Mouse (Mus musculus): ENCODE measurements at regions not wholly inside any gene's neighbourhood (a gene's known extent, or its start where the extent isn't known, plus 50 kb on each side); places are given as distances from the start of the nearest gene placed in this dataset.
A peak's percentile ranks its signal among the peaks of the same experiment; 100 is the strongest.

DNA sequence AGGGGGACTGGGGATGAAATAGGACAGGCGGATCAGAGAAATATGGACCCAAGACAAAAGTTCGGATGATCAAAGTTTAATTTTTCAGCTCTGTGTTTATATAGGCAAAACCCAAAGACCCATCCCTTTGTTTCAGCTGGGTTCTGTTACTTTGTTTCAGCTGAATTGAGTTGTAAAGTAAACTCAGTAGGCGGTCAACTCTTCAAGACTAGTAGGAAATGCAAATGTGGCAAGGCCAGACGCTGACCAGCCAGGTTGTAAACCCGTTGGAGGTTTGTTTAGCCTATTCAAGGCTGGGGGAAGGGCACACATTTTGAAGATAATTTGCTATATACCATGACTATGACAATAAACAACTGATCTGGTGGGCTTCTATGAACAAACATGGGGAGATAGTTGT, 294.7 kb downstream of the Foxo1 start:
- no peak for ATAC-seq (ENCODE audit: low FRiP score)
- 36% methylated on average over 5 of the region's 5 CpGs for WGBS
- H3K27ac ChIP-seq: no peak overlapping the region
- no peak overlapping the region for H3K4me2 ChIP-seq
- no peak overlapping the region for H3K9ac ChIP-seq
- no peaks in the 10 kb centered on the region for H3K9me3 ChIP-seq
- H3K36me3 ChIP-seq: no peaks in the 10 kb centered on the region
- H3K27me3 ChIP-seq: no peaks in the 10 kb centered on the region
- peaks cover 13% of the 10 kb centered on the region for H3K4me1 ChIP-seq (replicated peaks)
- no peak overlapping the region for H3K4me3 ChIP-seq

DNA sequence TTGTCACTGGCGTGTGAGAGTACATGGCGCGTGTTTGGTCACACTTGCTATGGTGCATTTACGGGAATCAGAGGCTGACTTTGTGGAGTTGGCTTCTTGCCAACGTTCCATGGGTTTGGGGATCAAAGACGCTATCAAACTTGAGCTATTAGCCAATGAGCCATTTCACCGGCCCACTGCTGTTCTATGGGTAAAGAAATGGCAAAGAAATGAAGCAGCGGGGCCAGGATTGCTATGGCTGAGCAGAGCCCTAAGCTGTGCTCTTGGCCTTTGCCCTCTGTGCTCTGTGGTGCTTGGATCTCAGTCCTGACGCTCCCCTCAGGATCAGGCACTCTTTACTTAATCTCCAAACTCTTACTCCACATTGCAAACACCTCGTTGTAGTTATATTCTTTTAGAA, 291.3 kb downstream of the Foxo1 start:
- ATAC-seq (ENCODE audit: low FRiP score): no peak
- Histone ChIP-seq H3K4me1 (replicated peaks) (peaks cover 13% of the 10 kb centered on the region), H3K9me3 (no peaks in the 10 kb centered on the region), H3K4me3 (no peak overlapping the region), H3K27me3 (0 out of 2 replicates have a peak, but pooled peaks cover 8% of the 10 kb centered on the region), H3K27ac (no peak overlapping the region), H3K36me3 (no peaks in the 10 kb centered on the region), H3K4me2 (no peak overlapping the region), H3K9ac (no peak overlapping the region)
- WGBS: 47% methylated on average over 10 of the region's 10 CpGs

DNA sequence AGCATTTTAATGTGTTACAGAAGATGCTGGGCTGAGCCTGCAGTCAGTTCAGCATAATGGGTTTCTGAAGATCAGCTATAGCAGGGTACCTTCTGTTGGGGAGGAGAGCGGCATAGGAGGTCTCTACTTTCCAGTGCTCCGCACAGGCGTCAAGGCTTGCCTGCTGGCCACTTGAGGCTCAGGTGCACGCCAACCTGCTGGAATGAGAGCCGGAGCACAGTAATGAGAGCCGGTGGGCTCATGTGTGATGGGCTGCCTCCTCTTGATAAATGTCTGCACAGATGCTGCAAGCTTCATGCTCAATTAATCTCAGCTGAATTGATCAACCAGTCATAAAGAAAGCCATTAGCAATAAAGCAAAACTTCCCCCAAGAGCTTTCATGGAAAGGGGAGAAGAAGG, 290.6 kb downstream of the Foxo1 start:
- Histone ChIP-seq H3K4me1 (replicated peaks) (peaks cover 13% of the 10 kb centered on the region), H3K27me3 (0 out of 2 replicates have a peak, but pooled peaks cover 8% of the 10 kb centered on the region), H3K4me2 (no peak overlapping the region), H3K27ac (no peak overlapping the region), H3K36me3 (no peaks in the 10 kb centered on the region), H3K4me3 (no peak overlapping the region), H3K9me3 (no peaks in the 10 kb centered on the region), H3K9ac (no peak overlapping the region)
- 26% methylated on average over 6 of the region's 6 CpGs for WGBS
- peak; percentile 88 for ATAC-seq (ENCODE audit: low FRiP score)

DNA sequence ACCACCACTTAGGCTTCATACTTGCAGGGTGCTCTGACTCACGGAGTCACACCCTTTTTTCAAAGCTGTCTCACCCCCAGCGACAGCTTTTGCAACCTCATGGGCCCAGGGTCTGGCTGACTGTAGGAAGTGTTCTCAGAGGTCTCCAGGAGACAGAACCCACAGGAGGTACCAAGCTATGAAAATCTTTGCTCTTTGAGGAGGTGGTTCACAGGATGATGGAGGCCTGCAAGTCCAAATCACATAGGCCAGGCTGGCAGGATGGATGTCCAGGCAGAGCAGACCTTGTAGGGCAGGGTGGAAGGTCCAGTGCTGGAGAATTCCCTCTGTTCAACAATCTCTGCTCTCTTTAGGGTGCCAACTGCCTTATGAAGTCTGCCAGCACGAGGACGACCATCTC, 289.2 kb downstream of the Foxo1 start:
- 86% methylated on average over 4 of the region's 4 CpGs for WGBS
- ATAC-seq (ENCODE audit: low FRiP score): no peak
- peaks cover 13% of the 10 kb centered on the region for H3K4me1 ChIP-seq (replicated peaks)

DNA sequence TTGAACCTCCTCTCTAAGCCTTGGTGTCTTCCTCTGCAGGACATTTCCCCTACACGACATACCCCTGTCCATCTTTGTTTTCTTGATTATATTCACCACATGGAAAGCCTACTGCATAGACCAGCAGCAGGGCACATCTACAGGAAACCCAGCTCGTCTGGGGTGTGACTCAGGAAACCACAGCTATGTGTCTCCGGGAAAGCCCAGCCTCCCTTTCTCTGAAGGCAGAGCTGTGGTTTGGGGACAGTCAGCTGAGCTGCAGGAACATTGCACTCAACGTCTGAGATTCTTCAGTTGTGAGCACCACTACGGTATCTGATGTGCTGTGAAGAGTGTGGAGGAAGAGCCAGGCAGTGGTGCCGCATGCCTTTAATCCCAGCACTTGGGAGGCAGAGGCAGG, 286.9 kb downstream of the Foxo1 start:
- no peak overlapping the region for H3K27ac ChIP-seq
- peaks cover 13% of the 10 kb centered on the region for H3K4me1 ChIP-seq (replicated peaks)
- H3K9me3 ChIP-seq: no peaks in the 10 kb centered on the region
- WGBS: 88% methylated on average over 6 of the region's 6 CpGs
- no peaks in the 10 kb centered on the region for H3K36me3 ChIP-seq
- ATAC-seq (ENCODE audit: low FRiP score): no peak
- no peak overlapping the region for H3K4me3 ChIP-seq
- H3K27me3 ChIP-seq: 0 out of 2 replicates have a peak, but pooled peaks cover 8% of the 10 kb centered on the region
- no peak overlapping the region for H3K4me2 ChIP-seq
- H3K9ac ChIP-seq: no peak overlapping the region

More for the DNA sequence above, 289.2 kb downstream of the Foxo1 start:
- Histone ChIP-seq H3K4me2 (no peak overlapping the region), H3K27me3 (0 out of 2 replicates have a peak, but pooled peaks cover 8% of the 10 kb centered on the region), H3K9ac (no peak overlapping the region), H3K9me3 (no peaks in the 10 kb centered on the region), H3K36me3 (no peaks in the 10 kb centered on the region), H3K27ac (no peak overlapping the region), H3K4me3 (no peak overlapping the region)

DNA sequence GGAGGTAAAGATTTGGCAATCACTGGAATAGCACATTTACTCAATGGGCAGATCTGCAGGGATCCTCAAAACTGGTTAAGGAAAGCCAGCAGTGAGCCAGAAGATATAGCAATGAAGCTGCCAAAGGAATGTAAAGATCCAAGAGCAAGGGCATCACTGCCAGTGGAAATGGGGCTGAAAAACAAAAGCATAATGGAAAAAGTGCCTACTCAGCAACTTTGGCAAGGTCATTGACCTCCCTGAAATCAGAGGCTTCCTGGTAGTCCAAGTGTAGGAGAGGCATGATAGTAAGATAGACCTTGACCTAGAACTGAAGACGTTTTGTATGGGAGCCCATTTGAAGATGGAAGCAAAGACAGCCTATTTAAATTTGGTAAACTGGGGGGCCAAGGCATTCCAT, 286.4 kb downstream of the Foxo1 start:
- Histone ChIP-seq H3K4me2 (no peak overlapping the region), H3K9ac (no peak overlapping the region), H3K36me3 (no peaks in the 10 kb centered on the region), H3K4me3 (no peak overlapping the region), H3K27me3 (0 out of 2 replicates have a peak, but pooled peaks cover 8% of the 10 kb centered on the region), H3K9me3 (no peaks in the 10 kb centered on the region), H3K4me1 (replicated peaks) (peaks cover 9% of the 10 kb centered on the region), H3K27ac (no peak overlapping the region)
- WGBS: 96% methylated on average over 1 of the region's 1 CpGs
- ATAC-seq (ENCODE audit: low FRiP score): no peak

DNA sequence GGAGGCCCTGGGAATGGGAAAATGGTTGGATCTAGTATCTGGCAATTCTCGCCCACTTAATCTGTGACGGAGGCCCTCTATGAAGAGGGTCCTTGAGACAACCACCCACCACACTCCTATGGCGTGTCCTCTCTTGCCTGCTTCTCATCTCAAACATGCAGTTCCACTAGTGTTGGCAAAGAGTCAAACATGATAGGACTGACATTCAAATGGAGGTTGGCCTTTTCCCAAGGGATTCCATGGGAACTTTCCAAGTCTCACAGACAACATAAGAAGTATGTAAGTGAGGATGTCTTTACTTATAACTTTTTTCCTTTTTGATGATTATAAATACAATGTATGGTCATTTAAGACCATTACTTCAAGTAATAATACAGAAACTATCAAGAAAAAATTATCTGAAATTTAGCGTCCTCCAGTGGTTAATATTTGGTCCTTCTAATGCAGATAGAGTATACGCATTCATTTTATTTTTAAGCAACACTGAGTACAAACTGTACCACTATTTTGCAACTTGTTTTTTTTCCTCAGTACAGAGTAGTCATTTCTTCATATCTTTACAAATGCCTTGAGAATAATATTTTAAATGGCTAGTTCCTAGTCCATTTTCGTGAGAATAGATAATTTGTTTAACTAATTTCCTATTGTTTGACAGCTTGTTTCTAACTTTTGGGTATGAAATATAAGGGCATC, 280.2 kb downstream of the Foxo1 start:
- H3K36me3 ChIP-seq: no peaks in the 10 kb centered on the region
- H3K4me1 ChIP-seq (replicated peaks): no peaks in the 10 kb centered on the region
- H3K4me2 ChIP-seq: no peak overlapping the region
- no peak overlapping the region for H3K4me3 ChIP-seq
- H3K27ac ChIP-seq: no peak overlapping the region
- no peaks in the 10 kb centered on the region for H3K9me3 ChIP-seq
- 92% methylated on average over 6 of the region's 6 CpGs for WGBS
- H3K27me3 ChIP-seq: 0 out of 2 replicates have a peak, but pooled peaks cover 3% of the 10 kb centered on the region
- ATAC-seq (ENCODE audit: low FRiP score): no peak
- H3K9ac ChIP-seq: no peak overlapping the region

DNA sequence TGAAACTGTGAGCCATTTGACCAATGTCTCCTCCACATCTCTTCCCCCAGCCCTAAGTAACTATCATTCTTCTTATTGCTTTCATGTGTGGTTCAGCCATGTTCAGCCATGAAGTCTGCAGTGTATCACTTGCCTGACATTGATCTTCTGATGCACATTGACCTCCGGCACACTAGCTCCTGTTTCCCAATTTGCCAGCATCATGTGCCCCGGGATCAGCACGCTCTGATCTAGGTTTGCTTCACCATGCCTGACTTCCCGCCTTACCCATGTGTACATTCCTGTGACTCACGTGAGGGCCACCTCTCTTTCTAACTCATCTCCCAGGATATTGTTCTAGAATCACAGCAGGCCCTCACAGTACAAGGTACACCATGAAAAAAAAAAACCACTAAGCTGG, 277.9 kb downstream of the Foxo1 start:
- ATAC-seq (ENCODE audit: low FRiP score): no peak
- Histone ChIP-seq H3K4me1 (replicated peaks) (no peaks in the 10 kb centered on the region), H3K4me2 (no peak overlapping the region), H3K4me3 (no peak overlapping the region), H3K9ac (no peak overlapping the region), H3K27me3 (0 out of 2 replicates have a peak, but pooled peaks cover 3% of the 10 kb centered on the region), H3K9me3 (no peaks in the 10 kb centered on the region), H3K36me3 (no peaks in the 10 kb centered on the region), H3K27ac (no peak overlapping the region)
- WGBS: 93% methylated on average over 5 of the region's 5 CpGs

DNA sequence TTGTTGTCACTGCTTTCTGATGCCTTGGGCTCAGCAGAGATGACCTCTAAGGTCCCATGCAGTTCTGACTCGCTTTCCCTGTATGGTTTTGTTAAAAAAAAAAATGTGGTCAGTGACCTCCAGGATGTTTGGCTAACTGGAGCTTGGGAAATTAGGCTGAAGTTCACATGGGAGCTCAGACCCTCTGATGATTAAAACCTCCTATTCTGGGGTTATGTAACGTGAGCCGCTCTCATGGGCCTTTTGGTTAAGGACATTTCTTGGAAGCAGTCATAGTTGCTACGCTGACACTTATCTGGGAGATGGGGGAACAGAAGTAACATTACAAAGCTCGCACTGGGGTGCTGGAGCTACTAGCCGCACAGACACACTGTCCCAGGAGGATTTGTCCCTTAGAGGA, 274.9 kb downstream of the Foxo1 start:
- Histone ChIP-seq H3K9ac (no peak overlapping the region), H3K4me1 (replicated peaks) (peaks cover 3% of the 10 kb centered on the region; the same call in 1 of the 2 replicates), H3K27ac (no peak overlapping the region), H3K4me2 (no peak overlapping the region), H3K27me3 (0 out of 2 replicates have a peak, but pooled peaks cover 3% of the 10 kb centered on the region), H3K9me3 (no peaks in the 10 kb centered on the region), H3K36me3 (no peaks in the 10 kb centered on the region), H3K4me3 (no peak overlapping the region)
- 78% methylated on average over 6 of the region's 6 CpGs for WGBS
- ATAC-seq (ENCODE audit: low FRiP score): no peak

DNA sequence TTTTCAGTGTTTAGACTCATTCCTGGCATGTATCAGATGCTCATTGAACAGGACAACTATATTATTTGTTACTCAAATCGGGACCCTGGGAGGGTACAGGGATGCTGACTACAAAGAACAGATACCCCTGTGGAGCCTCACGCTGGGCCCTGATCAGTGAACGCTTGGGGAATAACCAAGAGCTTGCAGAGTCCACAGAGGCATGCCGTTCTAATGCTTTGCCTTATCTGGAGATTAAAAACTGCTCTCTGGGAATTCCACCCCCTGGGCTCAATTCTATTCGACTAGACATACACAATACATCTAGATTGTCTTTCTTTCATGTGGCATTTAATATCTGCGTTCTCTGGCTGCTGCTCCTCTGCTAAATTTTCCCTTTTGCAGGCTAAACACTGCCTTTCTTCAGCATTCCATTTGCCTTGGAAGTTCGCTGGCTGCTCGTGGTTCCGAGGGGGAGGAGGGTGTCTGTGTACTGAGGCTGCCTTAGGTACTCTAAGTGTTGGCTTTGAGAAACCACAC, 272.8 kb downstream of the Foxo1 start:
- Histone ChIP-seq H3K4me2 (no peak overlapping the region), H3K4me3 (no peak overlapping the region), H3K27ac (no peak overlapping the region), H3K27me3 (0 out of 2 replicates have a peak, but pooled peaks cover 3% of the 10 kb centered on the region), H3K36me3 (no peaks in the 10 kb centered on the region), H3K4me1 (replicated peaks) (peaks cover 4% of the 10 kb centered on the region; the same call in 1 of the 2 replicates), H3K9me3 (no peaks in the 10 kb centered on the region), H3K9ac (no peak overlapping the region)
- no peak for ATAC-seq (ENCODE audit: low FRiP score)
- WGBS: 31% methylated on average over 9 of the region's 9 CpGs

DNA sequence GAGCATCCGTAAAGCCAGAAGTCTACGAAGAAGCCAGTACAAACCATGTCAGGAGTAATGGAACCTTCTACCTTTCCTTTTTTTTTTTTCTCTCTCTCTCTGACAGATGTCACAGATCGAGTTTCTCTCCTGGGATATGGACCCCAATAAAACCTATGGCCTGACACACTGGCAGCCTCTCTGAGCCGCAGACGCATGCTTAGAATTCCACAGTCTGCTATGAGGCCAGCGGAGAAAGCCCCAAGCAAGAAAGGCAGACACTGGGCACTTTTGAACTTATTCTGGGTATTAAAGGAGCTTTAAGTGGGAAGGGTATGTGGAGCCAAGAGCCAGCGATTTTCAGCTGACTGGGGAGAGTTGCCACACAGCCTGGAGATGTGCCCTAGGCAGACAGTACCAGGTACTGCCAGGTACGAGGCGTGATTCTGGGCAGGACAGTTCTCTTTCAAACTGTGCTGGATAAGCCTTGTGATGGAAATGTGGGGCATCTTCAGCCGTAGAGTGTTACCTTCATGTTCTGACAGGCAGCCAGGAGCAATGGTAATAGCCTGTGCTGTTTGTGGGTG, 271.8 kb downstream of the Foxo1 start:
- WGBS: 67% methylated on average over 10 of the region's 10 CpGs
- ATAC-seq (ENCODE audit: low FRiP score): no peak
- Histone ChIP-seq H3K36me3 (no peaks in the 10 kb centered on the region), H3K9ac (no peak overlapping the region), H3K9me3 (no peaks in the 10 kb centered on the region), H3K4me3 (no peak overlapping the region), H3K4me1 (replicated peaks) (peaks cover 14% of the 10 kb centered on the region), H3K4me2 (no peak overlapping the region), H3K27me3 (0 out of 2 replicates have a peak, but pooled peaks cover 3% of the 10 kb centered on the region), H3K27ac (no peak overlapping the region)

DNA sequence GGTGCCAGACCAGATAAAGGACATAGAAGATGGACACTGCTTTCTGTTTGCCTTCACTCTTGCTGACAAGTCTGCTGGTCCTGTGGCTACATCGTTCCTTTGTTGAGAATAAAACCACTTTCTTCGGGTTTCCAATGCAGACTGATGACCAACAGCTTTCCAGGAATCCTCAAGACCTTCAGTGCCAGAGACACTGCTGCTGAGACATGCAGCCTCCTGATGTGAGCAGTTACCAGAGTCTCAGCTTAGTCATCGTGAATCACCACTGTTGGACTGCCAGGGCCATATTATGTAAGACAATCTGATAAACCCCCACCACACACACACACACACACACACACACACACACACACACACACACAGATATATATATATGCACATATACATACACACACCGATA, 270.2 kb downstream of the Foxo1 start:
- no peak for ATAC-seq (ENCODE audit: low FRiP score)
- Histone ChIP-seq H3K27ac (no peak overlapping the region), H3K4me2 (no peak overlapping the region), H3K36me3 (no peaks in the 10 kb centered on the region), H3K4me3 (no peak overlapping the region), H3K9ac (no peak overlapping the region), H3K27me3 (no peaks in the 10 kb centered on the region), H3K4me1 (replicated peaks) (peaks cover 14% of the 10 kb centered on the region), H3K9me3 (no peaks in the 10 kb centered on the region)
- WGBS: 82% methylated on average over 4 of the region's 4 CpGs

Measured in hindbrain, embryonic 13.5 days (tissue).